Mouse (Mus musculus): ENCODE data around the gene Trio.

GRCm38 (mm10) chr15:27938886-27939285 lies 86.8 kb downstream of the Trio start:
- TF ChIP-seq POLR2A (IDR thresholded peaks at IDR 0.05; ENCODE audit: borderline replicate concordance, extremely low read depth, low read depth, low read length) (no peak), CTCF (IDR thresholded peaks at IDR 0.05; ENCODE audit: insufficient read depth, low read length) (no peak)
